Mouse (Mus musculus) liver (tissue): ENCODE measurements around the gene Rapgef4.

Experiments used
- DNase-seq: peaks from one replicate; pipeline ENCODE4 v3.0.0-alpha.2; 2020; ENCODE audit warnings: mixed read lengths

Rapgef4 gene

GRCm38 (mm10) chr2:72156484-72156883 lies 175.4 kb downstream of the Rapgef4 start:
- no peak for DNase-seq

- peak; percentile 35 for DNase-seq
Measured at GRCm38 (mm10) chr2:72157561-72157960, 176.5 kb downstream of the Rapgef4 start.

GRCm38 (mm10) chr2:72158045-72158444 lies 177.0 kb downstream of the Rapgef4 start:
- DNase-seq: no peak

- DNase-seq: no peak
Measured at GRCm38 (mm10) chr2:72158691-72159225, 177.7 kb downstream of the Rapgef4 start.

GRCm38 (mm10) chr2:72159281-72159680 lies 178.2 kb downstream of the Rapgef4 start:
- no peak for DNase-seq

- no peak for DNase-seq
Measured at GRCm38 (mm10) chr2:72165136-72165854, 184.3 kb downstream of the Rapgef4 start.

GRCm38 (mm10) chr2:72169451-72170100 lies 188.5 kb downstream of the Rapgef4 start:
- no peak for DNase-seq

- peak; percentile 39 for DNase-seq
Measured at GRCm38 (mm10) chr2:72170546-72170945, 189.5 kb downstream of the Rapgef4 start.

- DNase-seq: no peak
Measured at GRCm38 (mm10) chr2:72171204-72171603, 190.2 kb downstream of the Rapgef4 start.

GRCm38 (mm10) chr2:72173010-72173409 lies 192.0 kb downstream of the Rapgef4 start:
- no peak for DNase-seq

GRCm38 (mm10) chr2:72173844-72174243 lies 192.8 kb downstream of the Rapgef4 start:
- no peak for DNase-seq

- DNase-seq: no peak
Measured at GRCm38 (mm10) chr2:72175536-72175935, 194.5 kb downstream of the Rapgef4 start.

- no peak for DNase-seq
Measured at GRCm38 (mm10) chr2:72175971-72176370, 194.9 kb downstream of the Rapgef4 start.

- DNase-seq: no peak
Measured at GRCm38 (mm10) chr2:72177214-72178023, 196.4 kb downstream of the Rapgef4 start.

- no peak for DNase-seq
Measured at GRCm38 (mm10) chr2:72178025-72178424, 197.0 kb downstream of the Rapgef4 start.

GRCm38 (mm10) chr2:72178515-72178914 lies 197.5 kb downstream of the Rapgef4 start:
- no peak for DNase-seq

GRCm38 (mm10) chr2:72179600-72180301 lies 198.7 kb downstream of the Rapgef4 start:
- DNase-seq: peak; percentile 45

- no peak for DNase-seq
Measured at GRCm38 (mm10) chr2:72181443-72181842, 200.4 kb downstream of the Rapgef4 start.

GRCm38 (mm10) chr2:72183751-72184150 lies 202.7 kb downstream of the Rapgef4 start:
- DNase-seq: no peak

GRCm38 (mm10) chr2:72196190-72196965 lies 215.3 kb downstream of the Rapgef4 start:
- DNase-seq: peak; percentile 76

GRCm38 (mm10) chr2:72197026-72197425 lies 216.0 kb downstream of the Rapgef4 start:
- DNase-seq: no peak

GRCm38 (mm10) chr2:72199451-72199850 lies 218.4 kb downstream of the Rapgef4 start:
- no peak for DNase-seq
